In genomic region chr2:33477961-33478755, GRCm38 (mm10) we compare ENCODE assay signal across 31 mouse cellular contexts. TPM values are rescaled to one million over a fixed set of nuclear protein-coding genes. Genes with fewer than 3 reads are reported as not detected.
A peak's percentile ranks its signal among the peaks of the same experiment; 100 is the strongest.
DNase-seq lines count a peak whose midpoint lies in the region; ATAC-seq and TF ChIP-seq lines count a peak whose summit lies in the region.
"Had no signal": no experiment of that assay in that cellular context is flagged by ENCODE, and none has a peak within 500 bp of the region (broad histone marks: within the 10 kb centered on the region; RNA-seq: fewer than 3 reads in every experiment).

No protein-coding gene starts in this region.

- 62% methylated on average over 10 of the region's 10 CpGs for WGBS in liver, embryonic 14.5 days (ENCODE audit: insufficient replicate concordance)
- WGBS in liver, embryonic 11.5 days = 80% methylated on average over 10 of the region's 10 CpGs
- 79% methylated on average over 10 of the region's 10 CpGs for WGBS in stomach, postnatal 0 days
- WGBS in hindbrain, embryonic 11.5 days = 91% methylated on average over 10 of the region's 10 CpGs

- no peak for TF ChIP-seq POLR2A in MEL (IDR thresholded peaks at IDR 0.05; ENCODE audit: control insufficient read depth in 1 of 2, insufficient read depth in 1 of 2, low read depth in 1 of 2, low read length in 2 of 2, poor library complexity in 1 of 2)

- TF ChIP-seq RAD21 in MEL (IDR thresholded peaks at IDR 0.05; ENCODE audit: low read depth, low read length) = no peak

- no peak for DNase-seq in liver, embryonic 14.5 days (ENCODE audit: low read depth in 3 of 3, low spot score in 3 of 3)
- DNase-seq in liver, embryonic 11.5 days (ENCODE audit: low spot score) = no peak
- DNase-seq in ES-CJ7 (ENCODE audit: low read depth, low spot score) (peak; percentile 75), MEL (ENCODE audit: low read depth, low spot score) (no peak)
- no peak for DNase-seq in stomach, postnatal 0 days (ENCODE audit: low spot score)
- DNase-seq in hindbrain, embryonic 11.5 days (ENCODE audit: low spot score) = no peak
- DNase-seq: adrenal gland, adult 8-10 months; adrenal gland, postnatal 25 days; B cell, adult 2 months; cerebellum, adult 11-12 months; cerebellum, adult 8-10 months; cerebellum, postnatal 10 days; cerebellum, postnatal 36 days; embryo, embryonic 11 days; gastrocnemius, postnatal 14 days; heart, adult 11 months; heart, postnatal 36 days had no signal

- H3K27ac ChIP-seq in liver, embryonic 14.5 days = no peak overlapping the region
- no peak overlapping the region for H3K27ac ChIP-seq in liver, embryonic 11.5 days (ENCODE audit: low read depth, low read length)
- no peak overlapping the region for H3K27ac ChIP-seq in MEL (ENCODE audit: control insufficient read depth, low read depth, low read length)
- no peak overlapping the region for H3K27ac ChIP-seq in stomach, postnatal 0 days (replicated peaks)
- H3K27ac ChIP-seq in hindbrain, embryonic 11.5 days (ENCODE audit: low read depth, low read length) = no peak overlapping the region
- H3K27ac ChIP-seq: embryonic facial prominence, embryonic 10.5 days; embryonic facial prominence, embryonic 13.5 days; forebrain, embryonic 10.5 days; forebrain, embryonic 13.5 days; hindbrain, embryonic 10.5 days; hindbrain, embryonic 14.5 days; hindbrain, postnatal 0 days had no signal

- no peak for ATAC-seq in liver, embryonic 14.5 days (ENCODE audit: insufficient read depth)
- no peak for ATAC-seq in liver, embryonic 11.5 days (replicated peaks; ENCODE audit: low FRiP score)
- ATAC-seq in stomach, postnatal 0 days (ENCODE audit: low FRiP score, low TSS enrichment) = no peak
- no peak for ATAC-seq in erythroid progenitor cell, adult 5-6 weeks (replicated peaks; ENCODE audit: low FRiP score, poor library complexity, severe bottlenecking)
- no peak for ATAC-seq in hindbrain, embryonic 11.5 days (ENCODE audit: low FRiP score)
- ATAC-seq: activated CD4-positive, CD25-positive, alpha-beta regulatory T cell, adult 4 months; forebrain, embryonic 13.5 days; forebrain, embryonic 16.5 days; hindbrain, postnatal 0 days; inflammation-experienced regulatory T-cells, adult 6 months; Patski had no signal

- no peak overlapping the region for H3K9ac ChIP-seq in liver, embryonic 14.5 days (replicated peaks)
- no peak overlapping the region for H3K9ac ChIP-seq in liver, embryonic 11.5 days (ENCODE audit: low read depth, low read length)
- no peak overlapping the region for H3K9ac ChIP-seq in MEL (ENCODE audit: control insufficient read depth, low read depth, low read length, poor library complexity, severe bottlenecking)
- no peak overlapping the region for H3K9ac ChIP-seq in stomach, postnatal 0 days (ENCODE audit: low read length)
- H3K9ac ChIP-seq in hindbrain, embryonic 11.5 days (ENCODE audit: low read depth, low read length) = no peak overlapping the region
- H3K9ac ChIP-seq: embryonic facial prominence, embryonic 13.5 days; forebrain, embryonic 13.5 days; hindbrain, embryonic 14.5 days had no signal

- no peak overlapping the region for H3K4me2 ChIP-seq in liver, embryonic 14.5 days (ENCODE audit: low read depth)
- H3K4me2 ChIP-seq in liver, embryonic 11.5 days = no peak overlapping the region
- H3K4me2 ChIP-seq in stomach, postnatal 0 days (replicated peaks; ENCODE audit: low read depth) = no peak overlapping the region
- H3K4me2 ChIP-seq in hindbrain, embryonic 11.5 days (replicated peaks; ENCODE audit: low read depth, low read length) = no peak overlapping the region
- H3K4me2 ChIP-seq: embryonic facial prominence, embryonic 13.5 days; forebrain, embryonic 13.5 days; heart, embryonic 11.5 days; hindbrain, embryonic 14.5 days had no signal

- TF ChIP-seq EP300 in liver, embryonic 14.5 days (IDR thresholded peaks at IDR 0.05; ENCODE audit: low read depth) = no peak
- no peak for TF ChIP-seq EP300 in MEL (IDR thresholded peaks at IDR 0.05; ENCODE audit: low read depth in 1 of 2, low read length in 2 of 2)
- TF ChIP-seq EP300 in stomach, postnatal 0 days (optimal IDR thresholded peaks at IDR 0.05) = no peak

- H3K79me2 ChIP-seq in MEL (ENCODE audit: control insufficient read depth, insufficient read depth, low read length, poor library complexity) = no peaks in the 10 kb centered on the region

- no peak overlapping the region for H3K4me3 ChIP-seq in liver, embryonic 14.5 days (ENCODE audit: insufficient read depth in 1 of 2, low read depth in 2 of 2, low read length in 2 of 2)
- H3K4me3 ChIP-seq in liver, embryonic 11.5 days (ENCODE audit: low read depth, low read length) = no peak overlapping the region
- no peak overlapping the region for H3K4me3 ChIP-seq in MEL (ENCODE audit: control insufficient read depth in 1 of 2, insufficient read depth in 1 of 2, low read depth in 2 of 2, low read length in 2 of 2)
- H3K4me3 ChIP-seq in stomach, postnatal 0 days (ENCODE audit: low read depth, low read length) = no peak overlapping the region
- H3K4me3 ChIP-seq in hindbrain, embryonic 11.5 days (ENCODE audit: low read depth, low read length) = no peak overlapping the region
- H3K4me3 ChIP-seq: embryonic facial prominence, embryonic 10.5 days; embryonic facial prominence, embryonic 13.5 days; erythroblast, embryonic 14.5 days; forebrain, embryonic 10.5 days; forebrain, embryonic 13.5 days; hindbrain, embryonic 10.5 days had no signal

- no peaks in the 10 kb centered on the region for H3K36me3 ChIP-seq in liver, embryonic 14.5 days (replicated peaks; ENCODE audit: control insufficient read depth, insufficient read depth, low read depth)
- no peaks in the 10 kb centered on the region for H3K36me3 ChIP-seq in liver, embryonic 11.5 days (ENCODE audit: control insufficient read depth, insufficient read depth, low read length)
- H3K36me3 ChIP-seq in MEL (ENCODE audit: control insufficient read depth in 1 of 2, insufficient read depth in 2 of 2, low read length in 2 of 2) = no peaks in the 10 kb centered on the region
- H3K36me3 ChIP-seq in stomach, postnatal 0 days (ENCODE audit: control insufficient read depth, insufficient read depth, low read length) = no peaks in the 10 kb centered on the region
- H3K36me3 ChIP-seq in hindbrain, embryonic 11.5 days (ENCODE audit: control insufficient read depth, insufficient read depth, low read length) = no peaks in the 10 kb centered on the region
- H3K36me3 ChIP-seq: embryonic facial prominence, embryonic 10.5 days; embryonic facial prominence, embryonic 13.5 days; forebrain, embryonic 10.5 days; hindbrain, embryonic 10.5 days had no signal

- H3K9me3 ChIP-seq in liver, embryonic 14.5 days (ENCODE audit: control insufficient read depth, low read length) = no peaks in the 10 kb centered on the region
- no peaks in the 10 kb centered on the region for H3K9me3 ChIP-seq in liver, embryonic 11.5 days (ENCODE audit: control insufficient read depth, low read length)
- H3K9me3 ChIP-seq in MEL (replicated peaks; ENCODE audit: insufficient read depth, low read length) = no peaks in the 10 kb centered on the region
- H3K9me3 ChIP-seq in stomach, postnatal 0 days (ENCODE audit: control insufficient read depth, low read length) = no peaks in the 10 kb centered on the region
- no peaks in the 10 kb centered on the region for H3K9me3 ChIP-seq in hindbrain, embryonic 11.5 days (ENCODE audit: control insufficient read depth, low read length)
- H3K9me3 ChIP-seq: embryonic facial prominence, embryonic 10.5 days; embryonic facial prominence, embryonic 13.5 days; forebrain, embryonic 10.5 days; forebrain, embryonic 13.5 days; hindbrain, embryonic 10.5 days had no signal

- no peaks in the 10 kb centered on the region for H3K4me1 ChIP-seq in liver, embryonic 14.5 days (replicated peaks; ENCODE audit: control insufficient read depth in 2 of 2, insufficient read depth in 2 of 2, low read length in 1 of 2)
- H3K4me1 ChIP-seq in liver, embryonic 11.5 days (replicated peaks; ENCODE audit: control insufficient read depth, insufficient read depth, low read length) = no peaks in the 10 kb centered on the region
- H3K4me1 ChIP-seq in MEL (ENCODE audit: control insufficient read depth in 1 of 2, insufficient read depth in 2 of 2, low read length in 2 of 2) = no peaks in the 10 kb centered on the region
- H3K4me1 ChIP-seq in stomach, postnatal 0 days (replicated peaks; ENCODE audit: control insufficient read depth, insufficient read depth) = no peaks in the 10 kb centered on the region
- no peaks in the 10 kb centered on the region for H3K4me1 ChIP-seq in hindbrain, embryonic 11.5 days (replicated peaks; ENCODE audit: control insufficient read depth, insufficient read depth, low read length)

- no peaks in the 10 kb centered on the region for H3K27me3 ChIP-seq in liver, embryonic 14.5 days (ENCODE audit: control insufficient read depth, insufficient read depth, low read length)
- H3K27me3 ChIP-seq in liver, embryonic 11.5 days (replicated peaks; ENCODE audit: control insufficient read depth, insufficient read depth, low read length) = no peaks in the 10 kb centered on the region
- H3K27me3 ChIP-seq in MEL (ENCODE audit: control insufficient read depth in 1 of 2, insufficient read depth in 2 of 2, low read length in 2 of 2) = peaks cover 0 to 15% of the 10 kb centered on the region in 2 experiments; a peak in 3 of 4 replicates
- H3K27me3 ChIP-seq in stomach, postnatal 0 days (ENCODE audit: control insufficient read depth, insufficient read depth, low read length) = no peaks in the 10 kb centered on the region
- no peaks in the 10 kb centered on the region for H3K27me3 ChIP-seq in hindbrain, embryonic 11.5 days (ENCODE audit: control insufficient read depth, insufficient read depth, low read length)
- H3K27me3 ChIP-seq: embryonic facial prominence, embryonic 13.5 days; forebrain, embryonic 13.5 days had no signal

- peak; percentile 2; the same call in 1 of the 2 replicates for TF ChIP-seq CTCF in liver, embryonic 14.5 days (IDR thresholded peaks at IDR 0.05; ENCODE audit: low read depth)
- TF ChIP-seq CTCF in MEL (IDR thresholded peaks at IDR 0.05 in 2 of 3, conservative IDR thresholded peaks at IDR 0.05 in 1 of 3; ENCODE audit: control insufficient read depth in 1 of 3, insufficient read depth in 1 of 3, low read depth in 2 of 3, low read length in 3 of 3, poor library complexity in 1 of 3, severe bottlenecking in 1 of 3) = 0 out of 6 replicates have a peak, but pooled peaks of 2 of the 3 experiments have one; percentile 6 to 10
- peak; percentile 15; the same call in 1 of the 2 replicates for TF ChIP-seq CTCF in stomach, postnatal 0 days (IDR thresholded peaks at IDR 0.05; ENCODE audit: low read depth)

RNA-seq across cellular contexts. Expression of gene Zbtb43, which starts 9.8 kb away (rescaled TPM):
- polyA plus RNA-seq in liver, embryonic 14.5 days (2012; rRNA removed) = 3.8 and 4.0 TPM in 2 replicates
- 5.3 and 6.1 TPM in 2 replicates for polyA plus RNA-seq in liver, embryonic 14.5 days (2014; fragmentation: Nextera tagmentation; extraction: Ambion mirVana)
- 12.0 and 14.1 TPM in 2 replicates for polyA plus RNA-seq in liver, embryonic 11.5 days (2014; fragmentation: Nextera tagmentation; extraction: Ambion mirVana)
- total RNA-seq in MEL (2012; rRNA removed) = 13.7 and 17.7 TPM in 2 replicates
- polyA plus RNA-seq in MEL (2012; ENCODE audit: insufficient read depth in 1 of 2, insufficient read length in 2 of 2, low read depth in 1 of 2, low replicate concordance in 2 of 2, missing spikeins in 1 of 2) = 10 to 100 TPM in 1 of 2 experiments, not detected in 1; 15.5 TPM
- polyA plus RNA-seq in stomach, postnatal 0 days (2015; fragmentation: Nextera tagmentation; extraction: Ambion mirVana) = 9.6 and 12.9 TPM in 2 replicates
- 4.7 and 5.0 TPM in 2 replicates for total RNA-seq in erythroid progenitor cell, adult 5-6 weeks (2015; ENCODE audit: low replicate concordance)
- total RNA-seq in erythroid progenitor cell, adult 5-6 weeks (2017; ENCODE audit: low replicate concordance) = 7.9 and 10.1 TPM in 2 replicates
- 24.8 and 31.2 TPM in 2 replicates for polyA plus RNA-seq in hindbrain, embryonic 11.5 days (2014; fragmentation: Nextera tagmentation; extraction: Ambion mirVana)

RNA-seq across cellular contexts. Expression of gene Zbtb34, which starts 47.0 kb away (rescaled TPM):
- 3.7 and 3.9 TPM in 2 replicates for polyA plus RNA-seq in liver, embryonic 14.5 days (2012; rRNA removed)
- polyA plus RNA-seq in liver, embryonic 14.5 days (2014; fragmentation: Nextera tagmentation; extraction: Ambion mirVana) = 1.3 and 1.8 TPM in 2 replicates
- 6.1 and 7.6 TPM in 2 replicates for polyA plus RNA-seq in liver, embryonic 11.5 days (2014; fragmentation: Nextera tagmentation; extraction: Ambion mirVana)
- total RNA-seq in MEL (2012; rRNA removed) = 9.6 and 9.7 TPM in 2 replicates
- polyA plus RNA-seq in MEL (2012; ENCODE audit: insufficient read depth in 1 of 2, insufficient read length in 2 of 2, low read depth in 1 of 2, low replicate concordance in 2 of 2, missing spikeins in 1 of 2) = 10 to 100 TPM in 1 of 2 experiments, not detected in 1; 10.1 TPM
- polyA plus RNA-seq in stomach, postnatal 0 days (2015; fragmentation: Nextera tagmentation; extraction: Ambion mirVana) = 2.6 and 3.3 TPM in 2 replicates
- 2.1 and 7.2 TPM in 2 replicates for total RNA-seq in erythroid progenitor cell, adult 5-6 weeks (2015; ENCODE audit: low replicate concordance)
- total RNA-seq in erythroid progenitor cell, adult 5-6 weeks (2017; ENCODE audit: low replicate concordance) = 1.1 and 1.3 TPM in 2 replicates
- 8.0 and 8.5 TPM in 2 replicates for polyA plus RNA-seq in hindbrain, embryonic 11.5 days (2014; fragmentation: Nextera tagmentation; extraction: Ambion mirVana)
